In genomic region chr4:43631046-43631955, GRCm38 (mm10) we compare ENCODE assay signal across 8 mouse cellular contexts. TPM values are rescaled to one million over a fixed set of nuclear protein-coding genes. Genes with fewer than 3 reads are reported as not detected.
DNase-seq lines count a peak whose midpoint lies in the region; ATAC-seq and TF ChIP-seq lines count a peak whose summit lies in the region.

Gene Npr2 (plus strand): TSS chr4:43631935.

- peaks cover 29% of the 10 kb centered on the region for H3K4me1 ChIP-seq in intestine, embryonic 15.5 days (replicated peaks)
- H3K4me1 ChIP-seq in liver, adult 2 months (ENCODE audit: control insufficient read depth, insufficient read depth, low read length) = peaks cover 4% of the 10 kb centered on the region; the same call in 1 of the 2 replicates

- peak; percentile 36 for DNase-seq in urinary bladder, postnatal 14 days (ENCODE audit: low spot score)
- DNase-seq in urinary bladder, postnatal 25 days (ENCODE audit: low spot score) = no peak
- no peak for DNase-seq in gonadal fat pad, adult 2 months (ENCODE audit: low read depth)
- DNase-seq in liver, adult 2 months (ENCODE audit: extremely low read depth, low read depth, low spot score) = no peak
- DNase-seq in neural tube, embryonic 10.5 days (ENCODE audit: extremely low spot score, low spot score) = peak; percentile 74
- DNase-seq in B cell, adult 2 months = no peak

- no peaks in the 10 kb centered on the region for H3K9me3 ChIP-seq in intestine, embryonic 15.5 days

- peak within 1 kb of the TSS; percentile 77 for H3K27ac ChIP-seq in intestine, embryonic 15.5 days
- peak within 1 kb of the TSS; percentile 29 for H3K27ac ChIP-seq in liver, adult 2 months (replicated peaks; ENCODE audit: insufficient read depth, low read depth, low read length)

- 0 out of 2 replicates have a peak, but pooled peaks have one; percentile 31 for TF ChIP-seq POLR2A in liver, adult 2 months (IDR thresholded peaks at IDR 0.05; ENCODE audit: extremely low read depth, insufficient read depth, low read length)

- no peaks in the 10 kb centered on the region for H3K36me3 ChIP-seq in intestine, embryonic 15.5 days
- no peaks in the 10 kb centered on the region for H3K36me3 ChIP-seq in liver, adult 2 months (ENCODE audit: control insufficient read depth, insufficient read depth, low read length)

- H3K79me2 ChIP-seq in liver, adult 2 months (ENCODE audit: control insufficient read depth, insufficient read depth, low read length) = no peaks in the 10 kb centered on the region

- H3K4me2 ChIP-seq in intestine, embryonic 15.5 days (replicated peaks) = peak within 1 kb of the TSS; percentile 95

- peaks cover 13% of the 10 kb centered on the region for H3K27me3 ChIP-seq in intestine, embryonic 15.5 days (replicated peaks)
- H3K27me3 ChIP-seq in liver, adult 2 months (ENCODE audit: control insufficient read depth, insufficient read depth, low read length) = no peaks in the 10 kb centered on the region

- WGBS in intestine, embryonic 15.5 days = 2% methylated on average over 54 of the region's 70 CpGs
- 3% methylated on average over 56 of the region's 70 CpGs for WGBS in liver, adult 2 months

- TF ChIP-seq CTCF in liver, adult 2 months (IDR thresholded peaks at IDR 0.05; ENCODE audit: low read depth, low read length) = no peak

- ATAC-seq in common myeloid progenitor, adult 5-6 weeks (replicated peaks; ENCODE audit: low read depth, poor library complexity, severe bottlenecking) = 0 out of 2 replicates have a peak, but pooled peaks have one; percentile 17
- peak; percentile 68 for ATAC-seq in intestine, embryonic 15.5 days

- H3K9ac ChIP-seq in intestine, embryonic 15.5 days = peak within 1 kb of the TSS; percentile 79
- H3K9ac ChIP-seq in liver, adult 2 months (ENCODE audit: low read depth, low read length) = peak within 1 kb of the TSS; percentile 89

- H3K4me3 ChIP-seq in intestine, embryonic 15.5 days (replicated peaks) = peak within 1 kb of the TSS; percentile 65
- H3K4me3 ChIP-seq in liver, adult 2 months (ENCODE audit: insufficient read depth, low read depth, low read length) = peak within 1 kb of the TSS; percentile 77

RNA-seq across cellular contexts. Expression of gene Npr2, which starts in this region (rescaled TPM):
- total RNA-seq in common myeloid progenitor, adult 5-6 weeks (2017) = 0.39 and 0.96 TPM in 2 replicates
- polyA plus RNA-seq in gonadal fat pad, adult 2 months (2012; rRNA removed) = 34.7 and 35.4 TPM in 2 replicates
- 6.9 and 8.0 TPM in 2 replicates for polyA plus RNA-seq in intestine, embryonic 15.5 days (2015; fragmentation: Nextera tagmentation; extraction: Ambion mirVana)
- total RNA-seq in liver, adult 2 months (2014; rRNA removed) = 22.9 and 29.2 TPM in 2 replicates
- 24.1 and 39.1 TPM in 2 replicates for polyA plus RNA-seq in liver, adult 2 months (2012; rRNA removed)

Comparison
In these comparisons a context has a peak if more than half of its experiments do, and no peak if none do; other contexts are left out.
1. RNA of gene Npr2 (total RNA-seq): 22.9 to 29.2 TPM in liver, adult 2 months; 0.39 to 0.96 TPM in common myeloid progenitor, adult 5-6 weeks; every median in the first group is over 10 times any median in the second.
2. DNase-seq: peak in urinary bladder, postnatal 14 days (single experiment) and neural tube, embryonic 10.5 days (single experiment); none in urinary bladder, postnatal 25 days (single experiment), gonadal fat pad, adult 2 months (single experiment), liver, adult 2 months (single experiment) and B cell, adult 2 months (0 of 2).
3. Peak in ATAC-seq in common myeloid progenitor, adult 5-6 weeks; RNA of the gene not detected or under 1 TPM.